Mouse (Mus musculus): ENCODE measurements around the gene Doc2g. TPM values are rescaled to one million over a fixed set of nuclear protein-coding genes. Genes with fewer than 3 reads are reported as not detected.
"Not testable (repeated sequence)": the region's sequence is repeated elsewhere in the genome, so short reads cannot be mapped to it uniquely, and the experiment has no call there.

Gene Doc2g
- polyA plus RNA-seq, 2 experiments, result 0.25 to 1.8 TPM

DNA sequence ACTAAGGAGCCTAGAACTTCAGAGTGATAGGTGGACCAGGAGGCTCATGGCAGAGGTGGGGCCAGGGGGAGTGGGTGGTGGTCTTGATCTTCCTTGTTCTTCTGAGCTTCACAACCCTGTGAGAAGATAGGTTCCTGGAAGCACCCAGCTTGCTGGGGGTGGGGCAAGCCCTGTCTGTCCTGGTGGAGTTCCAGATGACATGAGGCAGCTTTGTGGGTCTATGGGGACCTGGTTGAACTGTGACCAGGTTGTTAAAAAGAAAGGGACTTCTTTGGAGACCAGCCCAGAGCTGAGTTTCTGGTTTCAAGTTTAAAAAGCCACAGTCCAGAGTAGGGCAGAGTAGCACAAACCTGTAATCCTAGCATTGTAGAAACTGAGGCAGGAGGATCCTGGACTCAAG lies 44.1 kb upstream of the Doc2g start:
- Histone ChIP-seq H3K27ac (no peak overlapping the region), H3K9me3 (ENCODE audit: control insufficient read depth, low read length) (no peaks in the 10 kb centered on the region), H3K4me1 (replicated peaks; ENCODE audit: control insufficient read depth in 2 of 2, insufficient read depth in 2 of 2, low read length in 1 of 2) (no peaks in the 10 kb centered on the region), H3K36me3 (replicated peaks; ENCODE audit: control insufficient read depth, insufficient read depth, low read depth) (no peaks in the 10 kb centered on the region), H3K4me2 (ENCODE audit: low read depth) (no peak overlapping the region), H3K4me3 (ENCODE audit: insufficient read depth in 1 of 2, low read depth in 2 of 2, low read length in 2 of 2) (no peak overlapping the region), H3K27me3 (ENCODE audit: control insufficient read depth, insufficient read depth, low read length) (no peaks in the 10 kb centered on the region), H3K9ac (replicated peaks) (no peak overlapping the region)
- TF ChIP-seq CTCF (IDR thresholded peaks at IDR 0.05; ENCODE audit: low read depth) (no peak), EP300 (IDR thresholded peaks at IDR 0.05; ENCODE audit: low read depth) (no peak)
- ATAC-seq (ENCODE audit: insufficient read depth) (no peak), DNase-seq (ENCODE audit: low read depth in 3 of 3, low spot score in 3 of 3) (no peak)

DNA sequence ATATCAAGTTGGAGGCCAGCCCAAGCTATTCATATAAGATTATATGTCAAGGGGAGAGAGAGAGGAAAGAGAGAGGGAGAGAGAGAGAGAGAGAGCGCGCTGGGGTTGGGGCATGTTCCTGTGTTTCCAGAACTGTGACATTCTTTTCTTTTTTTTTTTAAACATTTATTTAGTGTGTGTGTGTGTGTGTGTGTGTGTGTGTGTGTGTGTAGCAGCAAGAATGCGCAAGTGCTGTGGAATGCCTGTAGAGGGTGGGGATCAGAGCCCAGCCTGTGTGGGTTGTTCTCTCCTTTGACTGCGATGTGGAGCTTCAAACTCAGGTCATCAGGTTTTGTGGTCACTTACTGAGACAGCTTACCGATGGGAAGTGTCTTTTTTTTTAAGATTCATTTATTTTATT lies 42.9 kb upstream of the Doc2g start:
- Histone ChIP-seq H3K9me3 (ENCODE audit: control insufficient read depth, low read length) (no peaks in the 10 kb centered on the region), H3K27me3 (ENCODE audit: control insufficient read depth, insufficient read depth, low read length) (no peaks in the 10 kb centered on the region), H3K9ac (replicated peaks) (no peak overlapping the region), H3K4me3 (ENCODE audit: insufficient read depth in 1 of 2, low read depth in 2 of 2, low read length in 2 of 2) (no peak overlapping the region), H3K36me3 (replicated peaks; ENCODE audit: control insufficient read depth, insufficient read depth, low read depth) (no peaks in the 10 kb centered on the region), H3K4me2 (ENCODE audit: low read depth) (no peak overlapping the region), H3K4me1 (replicated peaks; ENCODE audit: control insufficient read depth in 2 of 2, insufficient read depth in 2 of 2, low read length in 1 of 2) (no peaks in the 10 kb centered on the region), H3K27ac (no peak overlapping the region)
- TF ChIP-seq CTCF (IDR thresholded peaks at IDR 0.05; ENCODE audit: low read depth) (no peak), EP300 (IDR thresholded peaks at IDR 0.05; ENCODE audit: low read depth) (no peak)
- 69% methylated on average over 5 of the region's 5 CpGs for WGBS (ENCODE audit: insufficient replicate concordance)
- ATAC-seq (ENCODE audit: insufficient read depth) (no peak), DNase-seq (ENCODE audit: low read depth in 3 of 3, low spot score in 3 of 3) (no peak)

DNA sequence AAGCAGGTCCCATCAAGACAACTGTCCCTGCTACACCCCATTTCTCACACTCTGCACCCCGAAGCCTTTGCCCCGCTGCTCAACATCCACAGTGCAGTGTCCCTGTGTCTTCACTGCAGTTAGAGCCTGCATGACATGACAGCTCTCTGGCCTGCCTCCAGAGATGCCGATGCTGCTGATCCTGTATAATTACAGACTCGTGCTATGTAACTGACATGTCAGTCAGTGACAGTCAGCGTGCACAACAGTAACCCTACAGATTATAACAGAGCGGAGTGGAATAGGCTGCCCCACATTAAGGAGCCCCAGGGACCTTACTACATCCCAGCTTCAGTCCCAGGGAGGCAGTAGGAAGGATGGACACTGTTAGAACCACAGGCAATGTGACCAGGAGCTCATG lies 41.3 kb upstream of the Doc2g start:
- H3K4me1 ChIP-seq (replicated peaks; ENCODE audit: control insufficient read depth in 2 of 2, insufficient read depth in 2 of 2, low read length in 1 of 2); H3K9ac ChIP-seq (replicated peaks); H3K9me3 ChIP-seq (ENCODE audit: control insufficient read depth, low read length); H3K4me2 ChIP-seq (ENCODE audit: low read depth); H3K27me3 ChIP-seq (ENCODE audit: control insufficient read depth, insufficient read depth, low read length); H3K27ac ChIP-seq; ATAC-seq (ENCODE audit: insufficient read depth); H3K4me3 ChIP-seq (ENCODE audit: insufficient read depth in 1 of 2, low read depth in 2 of 2, low read length in 2 of 2); H3K36me3 ChIP-seq (replicated peaks; ENCODE audit: control insufficient read depth, insufficient read depth, low read depth); DNase-seq (ENCODE audit: low read depth in 3 of 3, low spot score in 3 of 3): not testable (repeated sequence)
- WGBS (ENCODE audit: insufficient replicate concordance), result 68% methylated on average over 6 of the region's 6 CpGs

DNA sequence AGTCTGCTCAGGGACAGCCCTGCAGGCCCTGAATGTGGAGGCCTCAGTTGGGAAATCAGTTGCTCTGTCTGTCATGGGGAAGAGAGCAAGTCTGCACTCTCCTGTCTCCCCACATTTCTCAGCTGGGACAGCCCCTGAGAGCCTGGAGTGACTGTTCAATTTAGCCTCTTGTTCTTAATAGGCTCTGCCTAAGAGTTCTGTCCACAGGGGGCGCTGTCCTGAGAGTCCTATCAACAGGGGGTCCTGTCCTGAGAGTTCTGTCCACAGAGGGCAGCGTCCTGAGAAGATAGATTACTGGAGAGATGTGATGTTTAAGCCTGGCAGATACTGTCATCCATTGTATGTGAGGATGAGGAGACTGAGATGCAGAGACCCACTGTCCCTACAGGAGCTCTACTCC lies 40.6 kb upstream of the Doc2g start:
- H3K4me1 ChIP-seq (replicated peaks; ENCODE audit: control insufficient read depth in 2 of 2, insufficient read depth in 2 of 2, low read length in 1 of 2), result no peaks in the 10 kb centered on the region
- no peaks in the 10 kb centered on the region for H3K27me3 ChIP-seq (ENCODE audit: control insufficient read depth, insufficient read depth, low read length)
- H3K9me3 ChIP-seq (ENCODE audit: control insufficient read depth, low read length), result no peaks in the 10 kb centered on the region
- no peak overlapping the region for H3K4me2 ChIP-seq (ENCODE audit: low read depth)
- no peak overlapping the region for H3K27ac ChIP-seq
- TF ChIP-seq EP300 (IDR thresholded peaks at IDR 0.05; ENCODE audit: low read depth) (no peak), CTCF (IDR thresholded peaks at IDR 0.05; ENCODE audit: low read depth) (peak; percentile 47)
- ATAC-seq (ENCODE audit: insufficient read depth) (no peak), DNase-seq (ENCODE audit: low read depth in 3 of 3, low spot score in 3 of 3) (no peak)
- no peaks in the 10 kb centered on the region for H3K36me3 ChIP-seq (replicated peaks; ENCODE audit: control insufficient read depth, insufficient read depth, low read depth)
- WGBS (ENCODE audit: insufficient replicate concordance), result 7% methylated on average over 2 of the region's 2 CpGs
- no peak overlapping the region for H3K9ac ChIP-seq (replicated peaks)
- no peak overlapping the region for H3K4me3 ChIP-seq (ENCODE audit: insufficient read depth in 1 of 2, low read depth in 2 of 2, low read length in 2 of 2)

DNA sequence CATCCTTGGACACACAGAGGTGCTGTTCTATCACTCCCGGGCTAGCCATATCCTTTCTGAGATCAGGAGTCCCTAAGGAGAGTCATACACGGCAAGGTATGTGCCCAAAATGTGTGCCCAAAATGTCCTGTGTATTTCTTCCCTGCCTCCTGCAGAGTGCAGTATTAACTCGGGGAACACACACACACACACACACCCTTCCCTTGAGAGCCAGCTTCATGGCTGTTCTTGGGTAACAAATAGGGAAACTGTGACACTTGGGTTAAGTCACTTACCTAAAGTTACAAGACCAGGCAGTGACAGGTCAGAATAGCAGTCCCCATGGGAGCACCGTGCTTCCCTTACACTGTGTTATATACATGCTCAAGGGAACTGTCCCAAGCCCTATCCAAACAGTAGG lies 39.1 kb upstream of the Doc2g start:
- no peak for ATAC-seq (ENCODE audit: insufficient read depth)
- no peak overlapping the region for H3K9ac ChIP-seq (replicated peaks)
- WGBS (ENCODE audit: insufficient replicate concordance), result 58% methylated on average over 4 of the region's 4 CpGs

More for the DNA sequence above, 39.1 kb upstream of the Doc2g start:
- H3K27me3 ChIP-seq (ENCODE audit: control insufficient read depth, insufficient read depth, low read length), result no peaks in the 10 kb centered on the region
- no peak overlapping the region for H3K4me3 ChIP-seq (ENCODE audit: insufficient read depth in 1 of 2, low read depth in 2 of 2, low read length in 2 of 2)
- no peak overlapping the region for H3K4me2 ChIP-seq (ENCODE audit: low read depth)
- no peaks in the 10 kb centered on the region for H3K36me3 ChIP-seq (replicated peaks; ENCODE audit: control insufficient read depth, insufficient read depth, low read depth)
- no peaks in the 10 kb centered on the region for H3K9me3 ChIP-seq (ENCODE audit: control insufficient read depth, low read length)
- no peak for DNase-seq (ENCODE audit: low read depth in 3 of 3, low spot score in 3 of 3)
- H3K27ac ChIP-seq, result no peak overlapping the region
- TF ChIP-seq CTCF (IDR thresholded peaks at IDR 0.05; ENCODE audit: low read depth) (no peak), EP300 (IDR thresholded peaks at IDR 0.05; ENCODE audit: low read depth) (no peak)
- no peaks in the 10 kb centered on the region for H3K4me1 ChIP-seq (replicated peaks; ENCODE audit: control insufficient read depth in 2 of 2, insufficient read depth in 2 of 2, low read length in 1 of 2)

All from liver, embryonic 14.5 days (tissue).